Mouse (Mus musculus) kidney, adult 11 months (tissue): ENCODE measurements around the gene Inava.

ENCODE experiments used
- DNase-seq: peaks from one replicate; pipeline ENCODE4 v3.0.0; 2022

Inava gene

DNA sequence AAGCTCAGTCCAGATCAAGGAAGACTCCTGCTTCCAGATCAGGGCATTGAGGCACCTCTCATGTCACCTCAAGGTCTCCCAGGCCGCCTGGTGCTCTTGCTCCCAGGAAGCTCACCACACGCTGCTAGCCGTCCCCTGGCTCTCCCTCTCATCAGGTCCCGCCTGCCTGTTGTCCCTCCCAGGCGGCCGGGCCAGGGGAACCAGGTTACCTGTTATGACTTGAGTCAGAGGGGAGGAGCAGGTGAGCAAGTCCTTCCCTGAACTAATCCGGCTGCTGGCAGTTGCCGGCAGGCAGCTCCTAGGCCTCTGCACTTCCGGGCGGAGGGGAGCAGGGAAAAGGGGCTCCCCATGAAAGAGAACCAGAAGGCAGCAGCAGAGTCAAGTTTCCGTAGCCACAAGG is 3.9 kb downstream of the Inava start:
- peak; percentile 80 for DNase-seq

DNA sequence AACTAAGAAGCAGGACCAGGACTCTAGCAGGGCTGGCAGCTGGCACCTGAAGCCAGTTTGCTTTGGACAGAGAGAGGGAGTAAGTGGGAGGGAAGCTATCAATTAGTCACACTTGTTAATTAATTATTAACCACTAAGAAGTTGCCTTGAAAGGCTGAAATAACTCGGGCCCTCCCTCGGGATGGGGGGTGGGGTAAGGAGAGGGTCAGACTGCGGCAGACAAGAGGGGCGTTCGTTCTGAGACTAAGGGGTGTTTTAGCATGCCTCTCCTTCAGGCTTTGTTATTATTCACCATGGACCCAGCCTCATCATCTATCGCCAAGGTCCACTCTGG is 5.1 kb downstream of the Inava start:
- DNase-seq, result peak; percentile 79

DNA sequence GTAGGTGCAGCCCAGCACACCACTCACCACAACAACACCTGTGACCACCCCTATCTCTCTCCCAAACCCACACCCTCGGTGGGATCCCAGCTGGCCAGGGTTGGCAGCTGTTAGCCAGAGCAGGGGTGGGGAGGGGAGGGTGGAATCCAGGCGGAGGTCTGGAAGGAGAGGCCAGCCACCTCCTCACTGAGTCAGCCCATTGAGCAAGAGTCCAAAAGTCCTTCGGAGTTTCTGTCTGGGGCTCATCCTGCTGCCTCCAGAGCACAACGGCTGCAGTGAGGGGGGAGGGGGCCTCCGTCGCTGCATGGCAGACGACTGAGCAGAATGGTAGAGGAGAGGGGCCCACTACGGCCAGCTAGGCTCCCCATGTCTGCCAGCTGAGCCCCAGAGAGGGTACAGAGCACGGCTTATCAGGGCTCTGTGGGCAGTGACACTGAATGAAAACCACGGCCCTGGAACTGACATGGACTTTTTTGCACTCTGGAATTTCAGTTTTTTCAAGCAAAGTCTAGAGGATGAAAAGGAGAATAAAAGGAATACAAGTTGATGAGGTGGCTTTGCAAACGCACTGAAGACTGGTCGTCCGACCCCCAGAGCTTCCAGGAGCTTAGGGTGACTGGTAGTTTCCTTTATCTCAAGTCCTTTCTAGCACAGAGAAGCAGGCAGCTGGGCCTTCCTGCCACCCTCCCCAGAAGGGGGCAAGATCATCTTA is 5.6 kb downstream of the Inava start:
- peak; percentile 81 for DNase-seq

DNA sequence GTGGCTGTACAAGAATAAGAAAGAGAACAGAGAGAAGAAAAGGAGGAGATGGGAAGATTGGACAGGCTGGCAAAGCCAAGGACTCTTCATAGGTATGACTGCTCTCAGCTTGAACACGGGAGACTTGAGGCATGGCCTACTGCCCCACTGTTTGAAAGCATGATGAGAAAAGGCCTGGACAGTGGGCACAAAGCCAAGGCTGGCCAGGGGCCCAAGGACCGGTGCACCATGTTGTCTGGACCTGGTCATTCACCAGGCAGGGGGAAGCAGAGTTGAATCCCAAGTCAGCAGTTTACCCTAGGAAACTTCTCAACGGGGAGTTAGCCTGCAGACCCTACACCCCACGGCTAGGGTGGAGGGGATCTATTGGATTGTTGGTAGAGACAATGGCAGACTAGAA is 6.2 kb downstream of the Inava start:
- DNase-seq, result peak; percentile 90

DNA sequence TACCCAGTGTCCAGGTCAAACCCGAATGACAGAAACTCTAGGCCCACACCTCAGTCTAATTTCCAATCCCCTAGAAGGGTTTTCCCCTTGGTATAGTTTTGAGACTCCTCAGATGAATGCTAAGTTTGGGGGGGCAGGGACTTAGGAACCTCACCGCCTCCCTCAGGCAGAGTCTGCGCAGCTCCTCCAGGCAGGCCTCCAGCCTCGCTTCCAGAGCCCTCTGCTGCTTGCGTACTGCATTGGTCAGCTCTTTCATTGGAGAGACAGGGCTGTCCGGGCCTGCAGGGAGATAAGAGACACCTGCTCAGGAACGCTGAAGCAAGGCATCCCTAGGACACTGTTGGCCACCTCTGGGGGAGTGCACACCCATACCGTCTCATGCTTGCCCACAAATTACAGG is 7.4 kb downstream of the Inava start:
- DNase-seq, result no peak

DNA sequence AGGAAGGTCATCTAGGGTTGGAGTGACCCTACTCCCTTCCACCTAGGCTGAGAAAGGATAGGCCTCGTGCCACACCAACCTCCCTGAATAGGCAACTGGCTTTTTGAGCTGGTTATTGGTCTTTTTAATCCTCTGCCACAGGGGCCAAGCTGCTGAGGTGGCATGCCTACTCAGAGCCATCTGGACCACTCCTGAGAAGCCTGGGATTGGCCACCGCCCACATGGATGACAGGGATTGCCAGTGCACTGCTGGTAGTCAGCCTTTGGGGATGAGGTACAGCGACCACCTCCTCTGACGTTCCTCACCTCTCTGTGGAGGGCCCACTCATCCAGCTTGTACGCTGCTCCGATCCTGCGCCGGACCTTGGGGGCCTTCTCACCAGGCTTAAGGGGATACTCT is 8.2 kb downstream of the Inava start:
- DNase-seq, result no peak

DNA sequence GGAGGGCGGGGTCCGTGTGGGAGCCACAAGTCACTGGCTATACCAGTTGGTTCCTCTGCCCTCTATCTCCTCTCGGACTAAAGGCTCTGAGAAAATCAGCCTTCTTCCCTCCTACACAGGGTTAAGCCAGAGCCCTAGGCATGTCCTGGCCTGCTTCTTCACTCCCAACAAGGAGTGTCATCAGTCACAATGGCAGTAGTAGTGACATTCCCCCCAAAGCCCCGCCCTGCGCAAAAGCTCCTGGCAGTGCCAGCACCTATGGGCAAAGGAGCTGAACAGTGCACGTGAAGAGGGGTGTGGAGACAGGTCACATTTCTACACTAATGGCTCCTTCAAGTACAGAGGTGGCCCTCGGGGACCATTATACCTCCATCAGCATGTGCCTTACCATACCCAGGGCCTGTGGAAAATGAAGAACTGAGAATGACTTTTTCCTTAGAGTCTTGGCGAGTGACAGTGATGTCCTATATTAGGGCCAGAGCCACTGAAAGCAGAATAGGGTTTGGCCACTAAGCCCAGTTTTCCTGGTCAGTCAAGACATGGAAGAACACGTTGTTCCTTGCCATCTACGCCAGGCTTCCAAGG is 10.2 kb downstream of the Inava start:
- no peak for DNase-seq

DNA sequence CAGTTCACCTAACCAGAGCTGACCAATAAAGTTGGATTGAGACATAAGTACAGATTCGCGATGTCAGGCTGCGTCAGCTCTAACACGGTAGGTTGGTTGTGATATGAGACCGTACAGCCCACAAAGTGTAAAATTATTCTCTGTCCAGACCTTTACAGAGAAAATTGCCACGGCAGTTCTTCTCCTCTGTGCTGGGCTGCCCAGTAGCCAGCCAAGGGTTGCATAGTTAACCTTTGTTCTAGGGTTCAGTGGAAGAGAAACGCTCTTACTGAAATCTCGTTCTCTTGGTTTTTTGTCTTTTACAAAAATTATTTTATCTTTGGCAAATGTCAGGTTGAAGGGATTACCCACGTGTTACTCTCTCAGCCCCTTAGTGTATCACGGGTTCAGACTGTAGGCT is 11.7 kb downstream of the Inava start:
- DNase-seq, result no peak

DNA sequence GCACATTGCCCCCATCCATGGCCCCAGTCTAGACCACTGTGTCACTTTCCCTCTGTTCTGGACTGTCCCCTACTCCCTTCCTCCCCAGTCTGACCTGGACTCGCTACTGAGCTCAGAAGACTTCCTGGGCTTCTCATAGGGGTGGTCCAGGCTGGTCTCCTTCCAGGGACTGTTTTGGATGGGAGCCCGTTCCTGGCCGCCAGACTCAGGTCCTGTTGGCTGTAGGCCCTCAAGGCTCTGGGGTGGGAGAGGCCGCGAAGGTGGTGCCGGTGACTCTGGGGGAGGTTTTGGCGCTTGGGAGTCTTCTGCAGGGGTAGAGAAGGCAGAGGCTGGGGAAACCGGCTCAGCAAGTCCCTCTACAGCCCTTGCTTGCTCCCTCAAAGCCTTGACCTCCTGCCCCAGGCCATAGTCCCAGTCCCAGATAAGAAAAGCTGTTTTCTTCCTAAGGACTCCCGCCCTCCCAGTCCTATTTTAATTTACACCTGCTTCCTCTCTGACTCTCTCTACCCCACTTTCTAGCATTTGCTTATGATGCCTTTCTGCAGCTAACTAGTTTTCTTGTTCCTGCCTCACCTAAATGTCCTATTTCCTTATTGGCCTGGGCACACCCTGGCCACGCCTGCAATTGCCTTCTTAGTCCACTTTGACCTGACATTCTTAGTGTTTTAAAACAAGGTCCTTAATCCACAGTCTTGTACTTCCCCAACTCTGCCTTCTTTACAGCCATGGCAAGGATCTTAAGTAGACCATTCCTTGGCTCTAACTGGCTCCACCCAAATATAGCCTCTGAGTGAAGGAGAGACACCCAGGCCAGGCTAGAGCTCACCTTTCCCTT is 13.8 kb downstream of the Inava start:
- DNase-seq, result no peak

DNA sequence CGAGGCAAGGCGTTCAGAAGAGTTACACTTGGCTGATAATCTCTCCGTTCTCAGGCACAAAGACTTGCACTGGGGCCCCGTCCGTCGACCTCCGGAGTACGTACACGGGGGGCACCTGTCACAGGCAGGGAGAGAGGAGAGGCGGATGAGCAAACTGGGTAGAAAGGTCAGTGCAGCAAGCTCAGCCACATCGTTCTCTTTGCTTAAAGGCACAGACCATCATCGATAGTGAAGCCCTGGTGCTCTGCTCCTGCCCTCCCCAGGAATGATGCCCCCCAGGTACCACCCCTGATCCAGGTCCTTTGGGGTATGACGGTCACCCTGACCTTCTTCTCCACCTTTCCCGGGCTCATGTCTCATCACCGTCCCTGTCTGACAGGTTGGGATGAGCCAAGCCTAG is 19.8 kb downstream of the Inava start:
- no peak for DNase-seq

DNA sequence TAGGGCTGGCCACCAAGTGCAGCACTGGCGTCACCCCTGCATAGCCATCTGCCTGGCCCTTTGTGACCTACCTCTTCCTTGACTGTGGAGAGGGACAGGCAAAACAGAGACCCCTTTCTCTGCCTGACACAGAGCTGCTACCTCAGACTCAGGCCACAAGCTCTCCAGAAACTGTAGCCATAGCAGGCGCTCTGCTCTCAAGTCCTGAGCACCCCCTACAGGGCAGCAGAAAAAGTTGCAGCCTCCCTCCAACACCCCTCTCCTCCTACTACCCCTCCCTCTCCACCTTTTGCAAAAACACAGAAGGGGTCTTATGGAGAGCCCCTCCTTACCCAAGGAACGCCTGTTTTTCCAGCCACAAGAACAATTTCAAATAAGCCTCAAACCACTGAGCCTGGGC is 21.3 kb downstream of the Inava start, which contains the start of gene Mroh3:
TSS of gene Mroh3 (minus strand) at position 26 of the 400 bp plus-strand sequence.
- DNase-seq, result no peak

DNA sequence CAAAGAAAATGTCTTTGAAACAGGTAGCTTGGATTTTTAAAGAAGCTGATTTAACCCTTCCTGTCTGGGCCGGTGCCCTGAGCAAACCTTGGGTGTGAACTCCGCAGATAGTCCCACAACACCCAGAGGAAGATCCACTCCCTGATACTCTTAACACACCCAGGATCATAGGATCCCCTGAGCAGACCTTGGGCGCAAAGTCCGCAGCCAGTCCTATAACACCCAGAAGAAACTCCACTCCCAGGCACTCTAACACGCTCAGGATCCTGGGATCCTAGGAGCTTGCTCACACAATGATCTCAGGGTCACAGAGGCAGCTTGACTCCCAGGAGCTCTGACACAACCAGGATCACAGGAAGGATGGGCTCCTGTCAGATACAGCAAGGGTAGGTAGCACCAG is 44.0 kb downstream of the Inava start:
- DNase-seq, result no peak

DNA sequence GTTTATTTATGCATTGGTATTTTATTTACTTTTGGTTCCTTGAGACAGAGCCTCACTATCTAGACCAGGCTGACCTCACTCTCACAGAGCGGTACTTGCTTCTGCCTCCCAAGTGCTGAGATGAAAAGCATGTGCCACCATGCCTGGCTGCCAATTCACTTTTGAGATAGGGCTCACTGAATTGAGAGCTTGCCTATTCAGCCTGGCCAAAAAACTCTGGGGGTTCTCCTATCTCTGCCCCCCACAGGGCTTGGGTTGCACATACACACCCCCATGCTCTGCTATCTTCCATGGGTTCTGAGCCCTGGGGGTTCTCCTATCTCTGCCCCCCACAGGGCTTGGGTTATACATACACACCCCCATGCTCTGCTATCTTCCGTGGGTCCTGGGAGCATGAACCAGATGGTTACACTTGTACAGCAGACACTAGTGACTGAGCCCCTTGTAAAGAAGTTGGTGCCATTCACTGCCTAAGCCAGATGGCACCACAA is 54.5 kb downstream of the Inava start:
- DNase-seq, result no peak

DNA sequence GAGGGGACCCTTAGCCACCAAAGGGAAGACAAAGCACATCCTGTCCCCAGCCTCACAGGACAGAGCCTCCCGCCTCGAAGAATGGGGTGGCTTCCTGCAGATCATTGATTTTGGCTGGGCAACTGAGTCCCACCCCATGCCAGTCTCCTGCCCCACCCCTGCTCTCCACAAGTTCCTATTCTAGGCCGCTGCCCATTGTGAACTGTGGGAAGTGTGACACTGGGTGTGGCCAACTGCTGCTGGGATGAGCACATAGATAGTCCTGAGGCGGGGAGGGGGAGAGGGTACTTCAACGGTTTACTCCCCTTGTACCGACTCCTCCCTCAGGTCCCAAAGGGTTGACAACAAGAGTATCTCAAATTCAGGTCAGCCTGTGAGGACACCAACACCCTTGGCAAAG is 55.3 kb downstream of the Inava start:
- DNase-seq, result no peak

DNA sequence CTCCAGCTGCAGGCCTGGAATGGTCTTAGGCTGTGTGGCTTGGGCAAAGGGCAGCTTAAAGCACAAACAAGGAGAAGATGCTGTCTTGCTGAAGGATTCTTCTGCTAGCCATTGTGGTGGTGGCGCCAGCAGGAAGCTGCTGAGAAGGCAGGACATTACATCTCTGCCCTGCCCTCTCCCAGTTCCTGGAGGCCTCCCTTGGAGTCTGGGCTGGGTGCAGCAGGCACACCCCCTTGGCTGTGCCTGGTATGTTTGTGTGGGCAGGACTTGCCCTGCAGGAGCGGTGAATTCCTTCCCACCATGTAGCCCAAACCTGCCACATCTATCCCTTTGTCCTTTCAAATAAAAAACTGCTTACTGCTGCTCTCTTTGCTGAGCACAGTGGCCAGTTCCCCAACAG is 57.0 kb downstream of the Inava start:
- no peak for DNase-seq

DNA sequence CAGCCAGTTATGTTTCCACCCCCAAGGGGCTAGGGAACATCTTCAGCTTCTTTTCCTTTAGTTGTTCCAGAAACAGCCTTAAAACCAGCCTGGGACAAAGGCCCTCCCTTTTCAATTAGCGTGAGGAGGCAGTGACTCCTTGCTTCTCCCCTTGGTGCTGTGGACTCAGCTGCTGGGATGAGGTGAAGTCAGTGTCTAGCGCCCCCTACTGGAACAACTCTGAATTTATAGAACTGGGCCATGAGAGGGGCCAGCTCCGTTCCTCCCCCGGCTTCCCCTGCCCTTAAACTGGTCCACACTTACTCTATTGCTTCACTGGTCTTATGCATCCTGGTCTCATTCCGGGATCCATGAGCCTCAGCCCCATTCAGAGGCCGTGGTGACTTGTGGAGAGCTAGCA is 58.9 kb downstream of the Inava start:
- DNase-seq, result no peak

DNA sequence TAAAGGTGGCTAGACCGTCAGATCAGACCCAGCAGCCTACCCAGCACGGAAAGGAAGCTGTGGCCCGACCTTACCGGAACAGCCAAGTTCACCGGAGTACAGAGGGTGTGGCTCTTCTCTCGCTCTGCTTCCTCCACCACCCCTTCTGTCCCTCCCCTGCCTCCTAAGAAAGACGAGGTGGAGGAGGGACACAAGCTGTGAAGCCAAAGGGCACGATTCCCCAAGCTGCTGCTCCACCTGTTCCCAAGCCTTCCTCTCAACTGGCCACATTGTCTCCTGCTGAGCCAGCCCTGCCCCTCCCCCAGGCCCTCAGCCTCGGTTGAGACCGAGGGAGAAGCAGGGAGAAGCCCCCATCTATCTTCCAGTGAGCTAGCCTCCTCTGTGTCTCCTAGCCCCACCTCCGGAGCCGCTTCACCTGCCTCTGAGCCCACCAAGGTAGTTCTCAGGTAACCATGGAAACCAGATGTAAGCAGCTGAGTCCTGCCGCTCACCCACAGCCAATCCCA is 59.9 kb downstream of the Inava start:
- peak; percentile 37 for DNase-seq

DNA sequence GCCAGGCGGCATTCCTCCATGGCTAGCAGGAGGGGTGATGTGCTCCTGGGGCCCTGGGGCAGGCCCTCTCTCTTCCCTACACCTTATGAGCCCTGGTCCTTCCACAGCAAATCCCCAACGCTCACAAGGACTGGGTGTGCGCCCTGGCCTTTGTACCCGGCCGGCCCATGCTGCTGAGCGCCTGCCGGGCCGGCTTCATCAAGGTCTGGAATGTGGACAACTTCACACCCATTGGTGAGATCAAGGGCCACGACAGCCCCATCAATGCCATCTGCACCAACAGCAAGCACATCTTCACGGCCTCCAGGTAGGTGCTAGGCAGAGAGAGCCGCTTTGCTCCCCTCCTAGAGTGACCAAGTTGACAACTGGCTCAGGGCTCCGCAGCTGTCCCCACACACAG is 61.4 kb downstream of the Inava start:
- DNase-seq, result peak; percentile 59

DNA sequence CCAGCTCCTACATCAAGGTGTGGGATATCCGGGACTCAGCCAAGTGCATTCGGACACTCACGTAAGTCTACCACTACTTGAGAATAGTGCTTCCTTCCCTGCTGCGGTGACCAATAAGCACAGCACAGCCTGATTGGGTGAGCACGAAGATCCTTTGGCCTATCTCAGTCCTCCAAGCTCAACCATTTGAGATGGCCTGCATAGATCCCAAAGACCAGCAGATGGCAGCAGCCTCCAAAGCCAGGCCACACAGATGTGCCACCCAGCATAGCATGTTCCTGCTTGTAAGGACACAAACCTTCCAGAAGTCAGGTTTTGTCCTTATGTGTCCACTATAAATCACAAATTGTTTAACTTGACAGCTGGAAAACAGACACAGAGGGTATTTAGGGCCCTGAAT is 64.0 kb downstream of the Inava start:
- peak; percentile 64 for DNase-seq

DNA sequence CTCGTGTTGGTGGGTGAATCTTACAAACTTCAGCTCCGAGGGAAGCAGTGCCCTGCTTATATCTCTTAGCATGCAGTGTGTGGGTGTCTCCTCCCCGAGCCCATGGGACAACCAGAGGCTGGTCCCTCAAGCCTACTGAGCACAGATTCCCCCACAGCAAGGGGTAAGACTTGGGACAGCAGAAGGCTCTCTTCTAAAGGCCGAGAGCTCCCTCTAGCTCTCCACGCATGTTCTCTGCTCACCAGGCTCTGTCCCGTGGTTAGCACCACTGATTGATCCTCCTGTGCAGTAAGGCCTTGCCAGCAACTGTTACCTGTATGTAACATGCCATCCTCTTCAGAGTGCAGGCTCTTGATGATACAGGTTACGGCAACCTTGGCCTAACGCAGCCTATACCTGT is 66.4 kb downstream of the Inava start:
- no peak for DNase-seq

DNA sequence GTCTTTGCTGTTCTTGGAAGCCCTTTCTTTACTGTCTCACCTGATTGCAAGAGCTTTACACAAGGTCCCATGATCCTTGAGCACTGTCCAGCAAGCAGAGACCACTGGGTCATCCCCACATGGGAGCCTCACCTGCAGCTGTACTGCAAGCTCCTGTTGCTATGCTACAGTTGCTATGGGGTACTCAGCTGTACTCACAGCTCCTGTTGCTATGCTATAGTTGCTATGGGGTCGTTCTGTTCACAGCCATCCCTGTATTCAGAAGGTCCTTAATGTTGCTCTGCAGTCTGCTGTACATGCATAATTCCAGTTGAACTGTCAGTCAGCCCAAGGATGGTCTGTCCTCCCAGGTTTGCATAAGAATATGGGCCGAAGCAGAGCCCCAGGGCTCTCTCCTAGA is 68.6 kb downstream of the Inava start:
- no peak for DNase-seq
